Mouse (Mus musculus) C2C12 (cell line): Measurements from ENCODE around the gene Ltb4r1. TPM values are rescaled to one million over a fixed set of nuclear protein-coding genes. Genes with fewer than 3 reads are reported as not detected.
A peak's percentile ranks its signal among the peaks of the same experiment; 100 is the strongest.
"Not testable (repeated sequence)": the region's sequence is repeated elsewhere in the genome, so short reads cannot be mapped to it uniquely, and the experiment has no call there.

ENCODE experiments used
- H3K27me3 ChIP-seq: one replicate; pipeline ENCODE4 v1.6.1; 2011; ENCODE audit not compliant: control insufficient read depth, insufficient read depth, insufficient read length
- H3K36me3 ChIP-seq: one replicate; pipeline ENCODE4 v1.6.1; 2011; ENCODE audit not compliant: control insufficient read depth, insufficient read depth
- H3K4me3 ChIP-seq: one replicate; pipeline ENCODE4 v1.5.1; 2011; ENCODE audit warnings: mild to moderate bottlenecking, control low read depth; ENCODE audit not compliant: poor library complexity, insufficient read depth, severe bottlenecking
- H3K79me2 ChIP-seq: one replicate; pipeline ENCODE4 v1.6.1; 2011; ENCODE audit not compliant: control insufficient read depth, insufficient read depth
- H3K79me3 ChIP-seq: one replicate; pipeline ENCODE4 v1.6.1; 2011; ENCODE audit warnings: low read depth, control low read depth
- H3ac ChIP-seq: one replicate; pipeline ENCODE3; 2011; ENCODE audit warnings: low read depth; ENCODE audit not compliant: control insufficient read depth, insufficient read length
- CEBPB ChIP-seq: IDR thresholded peaks from one replicate; pipeline ENCODE4 v1.6.1; 2011; ENCODE audit warnings: low read depth, mild to moderate bottlenecking, control low read depth, moderate library complexity
- CTCF ChIP-seq: IDR thresholded peaks from one replicate; pipeline ENCODE4 v1.5.1; 2011; ENCODE audit not compliant: control insufficient read depth, insufficient read depth, insufficient read length
- FOSL1 ChIP-seq: IDR thresholded peaks from one replicate; pipeline ENCODE4 v1.8.0; 2011; ENCODE audit warnings: mild to moderate bottlenecking, low read length; ENCODE audit not compliant: poor library complexity, insufficient read depth, severe bottlenecking
- MAX ChIP-seq: IDR thresholded peaks from one replicate; pipeline ENCODE4 v1.6.1; 2011; ENCODE audit warnings: mild to moderate bottlenecking, control low read depth
- MYOD1 ChIP-seq: IDR thresholded peaks from one replicate; pipeline ENCODE4 v1.6.1; 2011; ENCODE audit warnings: low read depth; ENCODE audit not compliant: control insufficient read depth, insufficient read length
- MYOG ChIP-seq: IDR thresholded peaks from one replicate; pipeline ENCODE4 v1.6.1; 2011; ENCODE audit not compliant: control insufficient read depth, insufficient read length; ENCODE audit errors: extremely low read depth
- USF1 ChIP-seq: IDR thresholded peaks from one replicate; pipeline ENCODE4 v1.6.1; 2011; ENCODE audit warnings: low read depth, mild to moderate bottlenecking, control low read depth, moderate library complexity
- polyA plus RNA-seq: library from polyadenylated mRNA; unstranded; fragments of >200 nt; fragmentation: generic; extraction: Trizol; gene quantifications from one replicate; pipeline ENCODE4 v1.2.1, GENCODE M21; 2012; ENCODE audit warnings: missing spikeins

The Ltb4r1 gene
- polyA plus RNA-seq, 1 experiment: 0.05 TPM

DNA sequence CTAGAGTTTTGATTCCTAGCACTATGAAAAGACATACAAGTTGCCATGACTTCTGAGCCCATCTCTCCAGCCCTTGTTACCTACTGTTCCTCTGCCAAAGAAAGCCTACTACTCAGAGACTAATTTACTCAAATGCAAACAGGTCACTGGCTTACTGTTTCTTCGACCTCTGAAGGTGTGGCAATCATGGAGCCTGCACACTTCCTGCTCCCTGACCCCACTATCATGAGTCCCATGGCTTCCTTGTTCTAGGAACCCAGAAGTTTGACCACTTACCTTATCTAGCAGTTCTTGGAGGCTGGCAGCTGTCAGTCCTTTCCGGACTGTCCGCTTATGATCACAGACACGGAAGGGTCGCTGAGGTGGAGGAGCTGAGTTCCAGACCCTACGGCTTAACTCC is 8.2 kb upstream of the Ltb4r1 start:
- Histone ChIP-seq H3K4me3 (no peak overlapping the region), H3K36me3 (peaks cover 36% of the 10 kb centered on the region), H3ac (no peak overlapping the region), H3K79me2 (no peaks in the 10 kb centered on the region), H3K79me3 (no peaks in the 10 kb centered on the region), H3K27me3 (peaks cover 14% of the 10 kb centered on the region)
- TF ChIP-seq MYOD1 (no peak), MYOG (no peak), CTCF (no peak), USF1 (no peak), CEBPB (no peak), MAX (no peak), FOSL1 (no peak)

DNA sequence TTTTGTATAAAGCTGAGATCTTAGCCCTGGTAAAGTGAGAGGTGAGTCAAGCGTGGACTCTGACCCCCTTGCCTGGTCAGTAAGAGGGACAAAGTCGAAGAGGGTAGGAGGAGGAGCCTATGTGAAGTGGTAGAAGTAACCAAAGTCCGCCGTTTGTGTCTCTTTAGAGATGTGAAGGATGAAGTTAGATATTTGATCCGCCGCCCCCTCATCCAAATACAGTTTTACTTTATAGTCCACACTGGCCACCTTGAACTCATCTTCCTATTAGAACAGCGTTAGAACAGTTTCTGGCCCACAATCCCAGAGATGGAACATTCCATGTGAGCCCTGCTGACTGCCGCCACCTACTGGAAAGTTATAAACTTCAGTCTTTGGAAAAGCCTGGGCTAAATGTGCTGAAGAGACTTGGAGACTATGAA is 7.4 kb upstream of the Ltb4r1 start, which contains the start of gene Cideb:
TSS of gene Cideb (minus strand) at position 96 of the 422 bp plus-strand sequence.
- Histone ChIP-seq H3K27me3 (peaks cover 19% of the 10 kb centered on the region), H3K36me3 (peaks cover 28% of the 10 kb centered on the region), H3K4me3 (no peak within 1 kb of the TSS), H3K79me3 (no peaks in the 10 kb centered on the region), H3K79me2 (no peaks in the 10 kb centered on the region), H3ac (no peak within 1 kb of the TSS)
- peak; percentile 26 for TF ChIP-seq CTCF
- no peak for TF ChIP-seq MYOG

DNA sequence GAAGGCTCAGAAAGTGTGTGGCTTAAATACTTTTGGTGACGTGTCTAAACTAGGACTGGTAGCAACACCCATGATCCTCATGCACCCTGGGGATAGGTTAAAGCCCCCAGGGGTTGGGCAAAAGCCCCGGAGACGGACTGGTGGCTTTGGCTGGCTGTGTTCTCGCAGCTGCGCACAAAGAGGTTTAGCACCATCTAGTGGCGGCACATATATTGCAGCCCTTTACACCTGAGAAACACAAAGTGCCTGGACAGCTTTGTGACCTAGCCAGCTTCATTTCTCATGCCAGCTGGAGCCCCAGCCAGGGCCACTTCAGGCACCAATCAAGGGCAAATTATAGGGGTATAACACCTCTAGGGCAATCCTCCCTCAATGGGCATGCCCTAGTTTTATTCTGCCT is 5.6 kb upstream of the Ltb4r1 start:
- not testable (repeated sequence) for H3K79me2 ChIP-seq, H3K79me3 ChIP-seq, H3ac ChIP-seq, H3K4me3 ChIP-seq
- TF ChIP-seq MAX (peak; percentile 29), CTCF (peak; percentile 65)
- H3K27me3 ChIP-seq: peaks cover 26% of the 10 kb centered on the region
- peaks cover 10% of the 10 kb centered on the region for H3K36me3 ChIP-seq

DNA sequence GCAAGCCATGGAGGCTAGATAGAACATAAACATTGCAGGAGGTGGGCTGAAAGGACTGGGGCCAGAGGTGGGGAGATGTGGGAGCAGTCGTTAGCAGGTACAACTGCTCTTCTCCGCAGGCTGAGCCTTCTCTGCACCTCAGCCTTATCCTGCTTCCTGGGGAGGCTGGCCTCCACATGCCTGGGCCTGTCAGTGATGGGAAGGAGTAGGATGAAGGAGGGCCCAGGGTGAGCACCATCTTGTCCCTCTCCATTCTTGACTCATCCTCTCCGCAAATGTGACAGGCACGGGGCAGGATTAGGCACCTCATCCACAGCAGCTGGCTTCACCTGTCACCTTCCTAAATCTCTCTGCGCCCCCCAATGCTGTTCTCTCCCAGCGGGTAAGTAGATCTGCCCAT is 4.6 kb upstream of the Ltb4r1 start, which contains the start of gene Ltb4r2:
TSS of gene Ltb4r2 (plus strand) at position 266 of the 400 bp plus-strand sequence.
- Histone ChIP-seq H3K4me3 (no peak within 1 kb of the TSS), H3ac (no peak within 1 kb of the TSS), H3K79me3 (no peaks in the 10 kb centered on the region), H3K27me3 (peaks cover 33% of the 10 kb centered on the region), H3K79me2 (no peaks in the 10 kb centered on the region), H3K36me3 (peaks cover 2% of the 10 kb centered on the region)
- no peak for TF ChIP-seq USF1
- no peak for TF ChIP-seq MAX
- TF ChIP-seq MYOD1: no peak
- no peak for TF ChIP-seq FOSL1

GRCm38 (mm10) chr14:55762001-55762821 is 3.6 kb upstream of the Ltb4r1 start:
- Histone ChIP-seq H3ac (no peak overlapping the region), H3K36me3 (no peaks in the 10 kb centered on the region), H3K79me2 (no peaks in the 10 kb centered on the region), H3K27me3 (peaks cover 39% of the 10 kb centered on the region), H3K4me3 (no peak overlapping the region), H3K79me3 (no peaks in the 10 kb centered on the region)
- TF ChIP-seq MAX: no peak
- no peak for TF ChIP-seq FOSL1
- TF ChIP-seq MYOD1: no peak
- no peak for TF ChIP-seq CEBPB
- no peak for TF ChIP-seq USF1
- TF ChIP-seq CTCF: no peak
- TF ChIP-seq MYOG: no peak

DNA sequence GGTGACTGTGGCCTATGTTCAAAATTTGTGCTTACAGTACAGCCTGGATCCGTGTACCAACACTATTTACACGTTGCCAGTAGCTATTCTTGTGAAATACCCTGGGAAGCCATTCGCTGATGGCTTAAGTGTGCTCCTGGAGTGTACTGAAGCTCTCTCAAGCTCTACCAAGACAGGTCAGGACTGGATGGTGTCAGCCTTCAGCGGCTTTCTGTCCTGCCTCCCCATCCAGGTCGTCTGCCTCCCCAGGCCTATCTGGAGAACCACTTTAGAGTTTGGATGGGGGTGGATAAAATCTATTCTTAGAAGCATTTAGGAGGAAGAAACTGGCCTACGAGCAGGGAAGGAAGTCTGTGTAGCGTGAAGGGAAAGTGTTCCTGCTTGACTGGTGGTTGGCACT is 2.6 kb upstream of the Ltb4r1 start:
- H3K79me3 ChIP-seq: no peaks in the 10 kb centered on the region
- no peaks in the 10 kb centered on the region for H3K79me2 ChIP-seq
- no peak overlapping the region for H3K4me3 ChIP-seq
- H3ac ChIP-seq: no peak overlapping the region
- peaks cover 49% of the 10 kb centered on the region for H3K27me3 ChIP-seq
- TF ChIP-seq CEBPB (no peak), CTCF (no peak), FOSL1 (no peak), USF1 (no peak), MYOG (no peak), MAX (no peak), MYOD1 (no peak)
- H3K36me3 ChIP-seq: no peaks in the 10 kb centered on the region
